Mouse (Mus musculus) hindbrain, embryonic 12.5 days (tissue): ENCODE measurements at regions not wholly inside any gene's neighbourhood (a gene's known extent, or its start where the extent isn't known, plus 50 kb on each side); places are given as distances from the start of the nearest gene placed in this dataset.
A peak's percentile ranks its signal among the peaks of the same experiment; 100 is the strongest.

Experiments
- ATAC-seq: fragments of 200-750 bp; cut with Nextera tagmentation; 2 replicates; pipeline ENCODE4 v1.8.0; 2017; ENCODE audit warnings: moderate TSS enrichment; ENCODE audit not compliant: low FRiP score
- H3K27ac ChIP-seq: fragments of 300-500 bp; sonication (generic); 2 replicates; pipeline ENCODE4 v1.5.1; 2016; ENCODE audit warnings: mild to moderate bottlenecking
- H3K27me3 ChIP-seq: fragments of 300-500 bp; sonication (generic); 2 replicates; pipeline ENCODE4 v1.6.1; 2016; ENCODE audit warnings: mild to moderate bottlenecking
- H3K36me3 ChIP-seq: fragments of 300-500 bp; sonication (generic); 2 replicates; pipeline ENCODE4 v1.6.1; 2016; ENCODE audit warnings: mild to moderate bottlenecking
- H3K4me1 ChIP-seq: fragments of 300-500 bp; sonication (generic); 2 replicates; pipeline ENCODE4 v1.6.1; 2016
- H3K4me2 ChIP-seq: fragments of 300-500 bp; sonication (generic); replicated peaks from 2 replicates; pipeline ENCODE4 v1.6.1; 2016; ENCODE audit warnings: mild to moderate bottlenecking
- H3K4me3 ChIP-seq: fragments of 300-500 bp; sonication (generic); 2 replicates; pipeline ENCODE4 v1.5.1; 2016; ENCODE audit warnings: mild to moderate bottlenecking
- H3K9ac ChIP-seq: fragments of 300-500 bp; sonication (generic); 2 replicates; pipeline ENCODE4 v1.6.1; 2016; ENCODE audit warnings: mild to moderate bottlenecking, moderate library complexity
- H3K9me3 ChIP-seq: fragments of 300-500 bp; sonication (generic); replicated peaks from 2 replicates; pipeline ENCODE4 v1.6.1; 2016; ENCODE audit warnings: mild to moderate bottlenecking
- WGBS: fragments of 180-500 bp; shearing (Covaris S2); methylation state at CpG from one replicate; pipeline ENCODE4 v1.1.7; 2016; 5-methylcytosine and 5-hydroxymethylcytosine counted together

DNA sequence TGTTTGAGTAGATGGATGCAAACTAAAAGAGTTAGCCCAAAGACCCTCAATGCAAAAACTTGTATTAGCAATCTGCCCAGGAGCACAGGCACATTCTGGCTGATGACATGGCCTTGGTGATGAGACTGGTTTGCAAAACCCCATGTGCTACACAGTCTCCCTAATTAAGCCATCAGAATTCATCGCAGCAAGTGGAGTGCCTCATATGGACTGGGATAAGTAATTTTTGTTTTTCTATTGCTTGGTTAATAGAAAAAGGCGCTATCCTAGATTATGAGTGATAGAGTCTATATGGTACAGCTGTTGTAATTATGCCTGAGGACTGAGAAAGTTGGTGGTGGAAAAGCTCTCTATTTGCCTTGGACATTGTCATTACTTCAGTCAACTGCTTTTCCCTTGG lies 155.2 kb upstream of the Robo1 start:
- Histone ChIP-seq H3K4me1 (no peaks in the 10 kb centered on the region; the same call in 1 of the 2 replicates), H3K9ac (no peak overlapping the region), H3K27me3 (no peaks in the 10 kb centered on the region), H3K36me3 (no peaks in the 10 kb centered on the region), H3K4me3 (no peak overlapping the region), H3K4me2 (no peak overlapping the region), H3K9me3 (no peaks in the 10 kb centered on the region), H3K27ac (no peak overlapping the region)
- ATAC-seq, result peak; percentile 78
- 62% methylated on average over 2 of the region's 2 CpGs for WGBS

DNA sequence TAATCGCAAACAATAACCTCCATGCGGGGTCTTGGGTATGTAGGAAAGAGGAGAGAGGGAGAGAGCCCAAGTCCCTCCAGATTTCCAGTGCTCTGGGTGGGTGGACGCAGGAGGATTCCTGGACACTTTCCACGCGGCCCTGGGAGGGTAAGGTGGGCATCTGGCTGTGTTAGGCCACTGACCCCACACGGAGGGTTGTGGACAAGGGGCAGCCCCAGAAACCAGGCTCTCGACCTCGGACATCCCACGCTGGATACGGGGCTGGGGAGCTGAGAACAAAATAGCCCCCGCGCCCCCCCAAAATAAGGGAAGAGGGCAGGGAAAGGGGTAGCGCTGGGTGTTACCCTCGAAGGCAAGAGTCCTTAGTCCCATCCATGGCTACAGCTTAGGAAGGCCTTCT lies 150.2 kb upstream of the Robo1 start:
- Histone ChIP-seq H3K36me3 (no peaks in the 10 kb centered on the region), H3K4me2 (no peak overlapping the region), H3K27me3 (no peaks in the 10 kb centered on the region), H3K27ac (no peak overlapping the region), H3K4me3 (no peak overlapping the region), H3K9ac (no peak overlapping the region), H3K4me1 (no peaks in the 10 kb centered on the region; the same call in 1 of the 2 replicates), H3K9me3 (no peaks in the 10 kb centered on the region)
- no peak for ATAC-seq
- WGBS, result 94% methylated on average over 14 of the region's 14 CpGs

- no peak overlapping the region for H3K4me3 ChIP-seq
- no peaks in the 10 kb centered on the region for H3K9me3 ChIP-seq
- H3K27ac ChIP-seq, result no peak overlapping the region
- no peak overlapping the region for H3K4me2 ChIP-seq
- no peaks in the 10 kb centered on the region for H3K36me3 ChIP-seq
- no peak for ATAC-seq
- no peak overlapping the region for H3K9ac ChIP-seq
- H3K4me1 ChIP-seq, result no peaks in the 10 kb centered on the region
- WGBS, result 81% methylated on average over 4 of the region's 4 CpGs
- H3K27me3 ChIP-seq, result no peaks in the 10 kb centered on the region
These were observed 148.7 kb upstream of the Robo1 start for GRCm38 (mm10) chr16:72159411-72159810.

GRCm38 (mm10) chr16:72175727-72176126 lies 132.4 kb upstream of the Robo1 start:
- H3K4me3 ChIP-seq, result no peak overlapping the region
- H3K27ac ChIP-seq, result no peak overlapping the region
- H3K9ac ChIP-seq, result no peak overlapping the region
- no peaks in the 10 kb centered on the region for H3K9me3 ChIP-seq
- no peak overlapping the region for H3K4me2 ChIP-seq
- no peaks in the 10 kb centered on the region for H3K4me1 ChIP-seq
- H3K36me3 ChIP-seq, result no peaks in the 10 kb centered on the region
- ATAC-seq, result no peak
- WGBS, result 82% methylated on average over 5 of the region's 5 CpGs
- no peaks in the 10 kb centered on the region for H3K27me3 ChIP-seq

DNA sequence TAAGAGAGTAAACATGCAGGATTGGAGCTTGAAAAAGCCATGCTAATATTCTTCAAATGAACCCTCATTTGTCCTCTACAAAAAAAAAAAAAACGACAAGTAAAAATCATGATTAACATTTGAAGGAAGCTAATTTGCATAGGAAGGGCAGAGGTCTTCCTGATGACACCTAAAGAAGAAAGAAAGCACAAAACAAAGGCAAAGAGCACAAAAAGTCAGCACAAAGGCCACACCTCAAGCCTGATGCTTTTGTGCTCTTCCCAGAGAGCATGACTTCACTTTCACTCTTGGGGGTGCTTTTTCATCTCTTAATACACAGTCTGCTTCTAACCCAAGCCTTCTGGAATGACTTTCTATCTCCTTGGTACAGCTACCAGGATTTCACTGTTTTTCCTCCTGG lies 113.8 kb upstream of the Robo1 start:
- Histone ChIP-seq H3K4me3 (no peak overlapping the region), H3K27ac (no peak overlapping the region), H3K36me3 (no peaks in the 10 kb centered on the region), H3K4me2 (no peak overlapping the region), H3K27me3 (no peaks in the 10 kb centered on the region), H3K9ac (no peak overlapping the region), H3K9me3 (no peaks in the 10 kb centered on the region), H3K4me1 (0 out of 2 replicates have a peak, but pooled peaks cover 3% of the 10 kb centered on the region)
- WGBS, result 7% methylated on average over 1 of the region's 1 CpGs
- no peak for ATAC-seq

DNA sequence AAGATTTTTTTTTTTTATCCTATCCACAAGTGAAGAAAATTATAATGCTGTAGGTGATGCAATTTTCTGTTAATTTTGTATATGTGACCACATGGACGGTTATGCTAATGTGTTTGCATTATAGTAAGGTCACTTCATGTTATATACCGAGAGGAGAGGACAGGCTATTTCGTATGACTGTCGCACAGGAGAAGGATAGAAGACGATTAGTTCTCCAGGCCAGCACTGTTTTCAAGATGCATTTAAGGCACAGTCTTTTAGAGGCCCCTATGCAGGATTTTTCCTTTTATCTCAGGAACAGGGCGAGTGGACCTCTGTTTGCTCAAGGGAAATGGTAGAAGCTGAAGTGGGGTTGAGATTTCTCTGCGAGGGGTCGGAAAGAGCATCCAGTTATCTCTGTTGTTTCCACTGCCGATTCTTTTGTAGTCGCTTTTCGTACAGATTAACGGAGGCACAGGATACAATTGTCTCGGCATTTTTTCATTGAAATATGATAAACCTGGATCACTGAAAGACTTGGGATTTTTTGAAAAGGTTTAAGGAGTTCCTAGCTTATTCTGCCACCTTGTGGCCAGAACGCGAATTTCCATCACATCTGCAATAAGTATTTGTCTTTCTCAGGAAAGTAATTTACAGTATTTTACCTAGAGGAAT lies 92.6 kb upstream of the Robo1 start:
- H3K4me1 ChIP-seq, result peaks cover 3% of the 10 kb centered on the region; the same call in 1 of the 2 replicates
- no peaks in the 10 kb centered on the region for H3K36me3 ChIP-seq
- WGBS, result 36% methylated on average over 15 of the region's 15 CpGs
- H3K9me3 ChIP-seq, result no peaks in the 10 kb centered on the region
- H3K9ac ChIP-seq, result peak overlapping the region; percentile 32; the same call in 1 of the 2 replicates
- peak; percentile 46 for ATAC-seq
- H3K27ac ChIP-seq, result peak overlapping the region; percentile 57; the same call in 1 of the 2 replicates
- H3K4me2 ChIP-seq, result peak overlapping the region; percentile 46
- H3K27me3 ChIP-seq, result no peaks in the 10 kb centered on the region
- H3K4me3 ChIP-seq, result peak overlapping the region; percentile 21

DNA sequence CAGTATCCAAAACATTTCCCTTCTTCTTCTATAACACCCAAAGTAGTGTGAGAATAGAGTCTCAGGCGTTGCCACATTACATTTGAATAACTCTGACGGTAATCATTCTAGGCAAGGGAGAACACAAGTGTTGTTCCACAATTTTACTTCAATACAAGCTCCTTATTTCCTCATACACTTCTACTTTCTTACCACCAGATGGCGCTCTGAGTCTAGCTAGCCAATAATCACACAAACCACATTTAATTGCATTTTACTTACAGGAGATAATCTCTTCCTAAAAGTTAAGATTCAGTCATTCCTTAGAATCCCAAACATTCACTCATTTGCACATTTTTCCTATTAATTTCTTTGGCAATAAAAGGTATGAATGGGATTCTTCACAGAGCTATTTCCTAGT lies 90.1 kb upstream of the Robo1 start:
- Histone ChIP-seq H3K27me3 (no peaks in the 10 kb centered on the region), H3K36me3 (no peaks in the 10 kb centered on the region), H3K4me3 (no peak overlapping the region), H3K27ac (no peak overlapping the region), H3K4me2 (no peak overlapping the region), H3K4me1 (peaks cover 8% of the 10 kb centered on the region), H3K9me3 (no peaks in the 10 kb centered on the region), H3K9ac (no peak overlapping the region)
- 7% methylated on average over 3 of the region's 3 CpGs for WGBS
- ATAC-seq, result no peak

GRCm38 (mm10) chr16:72221912-72222502 lies 86.1 kb upstream of the Robo1 start:
- Histone ChIP-seq H3K4me2 (no peak overlapping the region), H3K9me3 (no peaks in the 10 kb centered on the region), H3K36me3 (no peaks in the 10 kb centered on the region), H3K27me3 (no peaks in the 10 kb centered on the region), H3K4me1 (peaks cover 9% of the 10 kb centered on the region; the same call in 1 of the 2 replicates), H3K27ac (0 out of 2 replicates have a peak overlapping the region, but pooled peaks have one; percentile 35), H3K9ac (no peak overlapping the region), H3K4me3 (no peak overlapping the region)
- peak; percentile 79 for ATAC-seq
- 15% methylated on average over 3 of the region's 3 CpGs for WGBS

GRCm38 (mm10) chr16:72223860-72224259 lies 84.2 kb upstream of the Robo1 start:
- 0 out of 2 replicates have a peak, but pooled peaks have one; percentile 30 for ATAC-seq
- Histone ChIP-seq H3K9ac (no peak overlapping the region), H3K27me3 (no peaks in the 10 kb centered on the region), H3K4me1 (peaks cover 9% of the 10 kb centered on the region; the same call in 1 of the 2 replicates), H3K4me3 (no peak overlapping the region), H3K9me3 (no peaks in the 10 kb centered on the region), H3K4me2 (no peak overlapping the region), H3K36me3 (no peaks in the 10 kb centered on the region), H3K27ac (no peak overlapping the region)
- 43% methylated on average over 3 of the region's 3 CpGs for WGBS

GRCm38 (mm10) chr16:72225157-72225880 lies 82.8 kb upstream of the Robo1 start:
- no peak for ATAC-seq
- H3K4me3 ChIP-seq, result no peak overlapping the region
- 81% methylated on average over 4 of the region's 4 CpGs for WGBS
- H3K36me3 ChIP-seq, result no peaks in the 10 kb centered on the region
- H3K9ac ChIP-seq, result no peak overlapping the region
- H3K27ac ChIP-seq, result no peak overlapping the region
- H3K4me1 ChIP-seq, result peaks cover 9% of the 10 kb centered on the region; the same call in 1 of the 2 replicates
- H3K4me2 ChIP-seq, result no peak overlapping the region
- no peaks in the 10 kb centered on the region for H3K27me3 ChIP-seq
- H3K9me3 ChIP-seq, result no peaks in the 10 kb centered on the region

- Histone ChIP-seq H3K27me3 (no peaks in the 10 kb centered on the region), H3K4me1 (no peaks in the 10 kb centered on the region), H3K27ac (peak overlapping the region; percentile 12; the same call in 1 of the 2 replicates), H3K4me3 (no peak overlapping the region), H3K9ac (no peak overlapping the region), H3K9me3 (no peaks in the 10 kb centered on the region), H3K4me2 (no peak overlapping the region), H3K36me3 (no peaks in the 10 kb centered on the region)
- 33% methylated on average over 1 of the region's 1 CpGs for WGBS
- no peak for ATAC-seq
These were observed 73.7 kb upstream of the Robo1 start for GRCm38 (mm10) chr16:72234366-72234765.

- H3K9me3 ChIP-seq, result no peaks in the 10 kb centered on the region
- H3K27me3 ChIP-seq, result no peaks in the 10 kb centered on the region
- peaks cover 2% of the 10 kb centered on the region; the same call in 1 of the 2 replicates for H3K4me1 ChIP-seq
- no peaks in the 10 kb centered on the region for H3K36me3 ChIP-seq
- H3K27ac ChIP-seq, result no peak overlapping the region
- no peak overlapping the region for H3K9ac ChIP-seq
- no peak overlapping the region for H3K4me2 ChIP-seq
- no peak overlapping the region for H3K4me3 ChIP-seq
- WGBS, result 68% methylated on average over 7 of the region's 7 CpGs
- no peak for ATAC-seq
These were observed 68.5 kb upstream of the Robo1 start for GRCm38 (mm10) chr16:72239631-72240030.
